Mouse (Mus musculus): ENCODE data around the gene Ptcra. TPM values are rescaled to one million over a fixed set of nuclear protein-coding genes. Genes with fewer than 3 reads are reported as not detected.

Ptcra gene
- polyA plus RNA-seq, 1 experiment from 2014 or later = 0.34 TPM

DNA sequence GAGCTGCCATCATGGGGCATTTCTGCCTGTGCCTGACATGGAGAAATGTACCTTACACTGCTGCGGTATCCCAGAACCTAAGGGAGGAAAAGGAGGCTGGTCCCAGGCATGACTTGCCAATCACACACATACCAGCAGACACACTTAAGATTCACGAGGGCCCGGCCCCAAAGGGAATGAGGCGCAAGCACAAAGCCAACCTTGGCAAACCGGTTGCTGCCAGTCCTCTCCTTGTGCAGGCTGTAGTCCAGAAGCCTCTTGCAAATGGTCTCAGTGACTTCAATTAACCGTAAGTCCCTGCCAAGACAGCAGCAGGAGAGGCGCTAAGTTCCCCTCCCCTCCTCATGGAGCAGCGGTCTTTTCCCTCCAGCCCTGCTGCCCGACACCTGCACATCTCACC lies 20.5 kb downstream of the Ptcra start:
- H3K4me2 ChIP-seq (replicated peaks; ENCODE audit: low read depth, low read length) = no peak overlapping the region
- 91% methylated on average over 9 of the region's 9 CpGs for WGBS
- no peaks in the 10 kb centered on the region for H3K4me1 ChIP-seq (replicated peaks; ENCODE audit: control insufficient read depth, insufficient read depth, low read length)
- ATAC-seq (ENCODE audit: low FRiP score) (no peak), DNase-seq (ENCODE audit: low spot score) (no peak)
- H3K27me3 ChIP-seq (ENCODE audit: control insufficient read depth, insufficient read depth, low read length) = no peaks in the 10 kb centered on the region
- H3K9me3 ChIP-seq (ENCODE audit: control insufficient read depth, low read length) = no peaks in the 10 kb centered on the region
- H3K4me3 ChIP-seq (ENCODE audit: low read depth, low read length) = no peak overlapping the region
- no peak overlapping the region for H3K9ac ChIP-seq (ENCODE audit: low read depth, low read length)
- H3K36me3 ChIP-seq (ENCODE audit: control insufficient read depth, insufficient read depth, low read length) = no peaks in the 10 kb centered on the region
- no peak overlapping the region for H3K27ac ChIP-seq (ENCODE audit: low read depth, low read length)

DNA sequence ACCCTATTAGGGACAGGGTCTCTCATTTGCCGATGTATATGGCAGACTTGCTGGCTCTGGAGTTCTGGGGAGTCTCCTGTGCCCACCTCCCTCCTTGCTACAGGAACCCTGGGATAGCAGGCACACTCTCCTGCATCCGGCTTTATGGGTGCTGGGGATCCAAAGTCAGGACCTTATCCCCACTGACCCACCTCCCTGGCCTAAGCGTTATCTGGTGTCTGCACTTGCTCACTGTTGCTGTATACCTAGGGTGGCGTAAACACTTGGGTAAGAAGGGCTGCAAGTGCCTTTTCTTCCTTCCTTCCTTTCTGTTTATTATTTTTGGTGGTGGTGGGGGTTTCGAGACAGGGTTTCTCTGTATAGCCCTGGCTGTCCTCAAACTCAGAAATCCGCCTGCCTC lies 22.2 kb downstream of the Ptcra start:
- Histone ChIP-seq H3K4me2 (replicated peaks; ENCODE audit: low read depth, low read length) (no peak overlapping the region), H3K27me3 (ENCODE audit: control insufficient read depth, insufficient read depth, low read length) (no peaks in the 10 kb centered on the region), H3K27ac (ENCODE audit: low read depth, low read length) (no peak overlapping the region), H3K9ac (ENCODE audit: low read depth, low read length) (no peak overlapping the region), H3K9me3 (ENCODE audit: control insufficient read depth, low read length) (no peaks in the 10 kb centered on the region), H3K4me1 (replicated peaks; ENCODE audit: control insufficient read depth, insufficient read depth, low read length) (no peaks in the 10 kb centered on the region), H3K4me3 (ENCODE audit: low read depth, low read length) (no peak overlapping the region), H3K36me3 (ENCODE audit: control insufficient read depth, insufficient read depth, low read length) (no peaks in the 10 kb centered on the region)
- DNase-seq (ENCODE audit: low spot score) (no peak), ATAC-seq (ENCODE audit: low FRiP score) (no peak)
- WGBS = 93% methylated on average over 6 of the region's 6 CpGs

GRCm38 (mm10) chr17:46736160-46736559 lies 27.4 kb downstream of the Ptcra start:
- Histone ChIP-seq H3K9me3 (ENCODE audit: control insufficient read depth, low read length) (no peaks in the 10 kb centered on the region), H3K27me3 (ENCODE audit: control insufficient read depth, insufficient read depth, low read length) (no peaks in the 10 kb centered on the region), H3K4me3 (ENCODE audit: low read depth, low read length) (no peak overlapping the region), H3K4me2 (replicated peaks; ENCODE audit: low read depth, low read length) (no peak overlapping the region), H3K27ac (ENCODE audit: low read depth, low read length) (no peak overlapping the region), H3K4me1 (replicated peaks; ENCODE audit: control insufficient read depth, insufficient read depth, low read length) (no peaks in the 10 kb centered on the region), H3K9ac (ENCODE audit: low read depth, low read length) (no peak overlapping the region), H3K36me3 (ENCODE audit: control insufficient read depth, insufficient read depth, low read length) (no peaks in the 10 kb centered on the region)
- ATAC-seq (ENCODE audit: low FRiP score) (no peak), DNase-seq (ENCODE audit: low spot score) (peak; percentile 39)
- WGBS = 73% methylated on average over 10 of the region's 10 CpGs

- H3K36me3 ChIP-seq (ENCODE audit: control insufficient read depth, insufficient read depth, low read length) = no peaks in the 10 kb centered on the region
- H3K4me2 ChIP-seq (replicated peaks; ENCODE audit: low read depth, low read length) = no peak overlapping the region
- H3K4me3 ChIP-seq (ENCODE audit: low read depth, low read length) = no peak overlapping the region
- WGBS = 83% methylated on average over 7 of the region's 7 CpGs
- H3K9me3 ChIP-seq (ENCODE audit: control insufficient read depth, low read length) = no peaks in the 10 kb centered on the region
- ATAC-seq (ENCODE audit: low FRiP score) (no peak), DNase-seq (ENCODE audit: low spot score) (no peak)
- no peak overlapping the region for H3K27ac ChIP-seq (ENCODE audit: low read depth, low read length)
- no peaks in the 10 kb centered on the region for H3K27me3 ChIP-seq (ENCODE audit: control insufficient read depth, insufficient read depth, low read length)
- no peaks in the 10 kb centered on the region for H3K4me1 ChIP-seq (replicated peaks; ENCODE audit: control insufficient read depth, insufficient read depth, low read length)
- H3K9ac ChIP-seq (ENCODE audit: low read depth, low read length) = no peak overlapping the region
These were observed 28.2 kb downstream of the Ptcra start for GRCm38 (mm10) chr17:46735287-46735686.

DNA sequence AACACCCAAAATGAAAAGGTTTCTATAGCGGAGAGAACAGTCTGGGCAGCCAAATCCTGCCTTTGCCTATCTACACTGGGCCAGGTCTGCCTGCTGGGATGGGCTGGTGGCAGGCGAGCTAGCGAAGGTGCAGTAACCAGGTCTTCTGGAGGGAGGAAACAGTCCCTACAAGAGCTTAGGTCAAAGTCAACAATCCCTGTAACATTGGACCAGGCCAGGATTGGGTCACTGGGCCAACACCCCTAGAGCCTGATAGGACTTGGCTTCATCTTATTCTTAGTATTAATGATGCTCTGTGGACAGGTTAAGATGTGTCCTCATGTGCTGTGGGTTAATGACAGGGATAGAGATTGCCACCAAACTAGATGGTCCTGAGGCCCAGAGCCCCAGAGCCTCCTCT lies 29.5 kb downstream of the Ptcra start:
- H3K9ac ChIP-seq (ENCODE audit: low read depth, low read length) = no peak overlapping the region
- H3K27ac ChIP-seq (ENCODE audit: low read depth, low read length) = no peak overlapping the region
- 94% methylated on average over 3 of the region's 3 CpGs for WGBS
- H3K4me2 ChIP-seq (replicated peaks; ENCODE audit: low read depth, low read length) = no peak overlapping the region
- no peak for DNase-seq (ENCODE audit: low spot score)
- H3K4me3 ChIP-seq (ENCODE audit: low read depth, low read length) = no peak overlapping the region
- no peaks in the 10 kb centered on the region for H3K36me3 ChIP-seq (ENCODE audit: control insufficient read depth, insufficient read depth, low read length)
- no peaks in the 10 kb centered on the region for H3K4me1 ChIP-seq (replicated peaks; ENCODE audit: control insufficient read depth, insufficient read depth, low read length)
- H3K27me3 ChIP-seq (ENCODE audit: control insufficient read depth, insufficient read depth, low read length) = peaks cover 2% of the 10 kb centered on the region; the same call in 1 of the 2 replicates
- no peaks in the 10 kb centered on the region for H3K9me3 ChIP-seq (ENCODE audit: control insufficient read depth, low read length)
- no peak for ATAC-seq (ENCODE audit: low FRiP score)

DNA sequence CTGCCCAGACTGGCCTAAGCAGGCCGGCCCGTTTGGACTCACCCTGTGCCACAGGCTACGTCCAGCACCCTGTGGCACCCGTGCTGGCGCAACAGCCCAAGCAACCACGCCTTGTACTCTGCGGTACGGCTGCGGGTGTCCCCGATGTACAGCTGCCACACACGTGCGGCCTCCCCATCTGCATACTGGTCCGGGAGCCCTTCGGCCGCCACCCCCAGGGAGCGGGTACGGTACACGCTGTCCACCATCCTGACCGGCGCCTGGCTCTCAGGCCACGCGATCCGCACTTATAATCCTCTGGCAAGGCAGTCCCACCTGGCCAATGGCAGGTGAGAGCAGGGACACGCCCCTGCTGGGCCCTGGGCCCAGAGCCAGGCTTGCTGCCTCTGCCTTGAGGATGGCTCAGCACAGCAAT lies 34.6 kb downstream of the Ptcra start, which contains the start of gene Gnmt:
TSS of gene Gnmt (minus strand) at position 265 of the 415 bp plus-strand sequence.
- Histone ChIP-seq H3K36me3 (ENCODE audit: control insufficient read depth, insufficient read depth, low read length) (no peaks in the 10 kb centered on the region), H3K27me3 (ENCODE audit: control insufficient read depth, insufficient read depth, low read length) (peaks cover 9% of the 10 kb centered on the region), H3K9ac (ENCODE audit: low read depth, low read length) (no peak within 1 kb of the TSS), H3K4me2 (replicated peaks; ENCODE audit: low read depth, low read length) (no peak within 1 kb of the TSS), H3K4me3 (ENCODE audit: low read depth, low read length) (no peak within 1 kb of the TSS), H3K4me1 (replicated peaks; ENCODE audit: control insufficient read depth, insufficient read depth, low read length) (no peaks in the 10 kb centered on the region), H3K27ac (ENCODE audit: low read depth, low read length) (no peak within 1 kb of the TSS), H3K9me3 (ENCODE audit: control insufficient read depth, low read length) (no peaks in the 10 kb centered on the region)
- 20% methylated on average over 24 of the region's 24 CpGs for WGBS
- DNase-seq (ENCODE audit: low spot score) (no peak), ATAC-seq (ENCODE audit: low FRiP score) (no peak)

- H3K9ac ChIP-seq (ENCODE audit: low read depth, low read length) = no peak overlapping the region
- 47% methylated on average over 11 of the region's 11 CpGs for WGBS
- no peaks in the 10 kb centered on the region for H3K9me3 ChIP-seq (ENCODE audit: control insufficient read depth, low read length)
- H3K4me1 ChIP-seq (replicated peaks; ENCODE audit: control insufficient read depth, insufficient read depth, low read length) = no peaks in the 10 kb centered on the region
- peaks cover 9% of the 10 kb centered on the region for H3K27me3 ChIP-seq (ENCODE audit: control insufficient read depth, insufficient read depth, low read length)
- no peak overlapping the region for H3K27ac ChIP-seq (ENCODE audit: low read depth, low read length)
- DNase-seq (ENCODE audit: low spot score) (no peak), ATAC-seq (ENCODE audit: low FRiP score) (no peak)
- H3K4me2 ChIP-seq (replicated peaks; ENCODE audit: low read depth, low read length) = no peak overlapping the region
- no peaks in the 10 kb centered on the region for H3K36me3 ChIP-seq (ENCODE audit: control insufficient read depth, insufficient read depth, low read length)
- no peak overlapping the region for H3K4me3 ChIP-seq (ENCODE audit: low read depth, low read length)
These were observed 35.0 kb downstream of the Ptcra start for GRCm38 (mm10) chr17:46728496-46728895.

DNA sequence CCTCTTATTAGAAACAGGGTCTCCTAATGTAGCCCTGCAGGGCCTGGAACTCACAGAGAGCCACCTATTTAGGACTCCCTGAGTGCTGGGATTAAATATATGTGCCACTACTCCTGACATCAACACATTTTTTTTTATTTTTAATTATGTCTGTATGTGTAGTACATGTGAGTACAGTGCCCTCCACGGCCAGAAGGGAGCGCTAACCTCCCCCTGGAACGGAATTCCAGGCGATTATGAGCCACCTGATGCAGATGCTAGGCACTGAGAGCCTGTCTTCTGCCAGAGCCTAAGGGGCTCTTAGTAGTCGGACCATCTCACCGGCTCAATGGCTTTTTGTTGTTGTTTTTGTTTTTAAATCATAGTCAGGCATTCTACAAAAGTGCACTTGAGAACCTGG lies 35.5 kb downstream of the Ptcra start:
- DNase-seq (ENCODE audit: low spot score) (peak; percentile 42), ATAC-seq (ENCODE audit: low FRiP score) (no peak)
- whole genome bisulfite sequencing = 35% methylated on average over 6 of the region's 6 CpGs

GRCm38 (mm10) chr17:46727271-46727670 lies 36.2 kb downstream of the Ptcra start:
- Histone ChIP-seq H3K27me3 (ENCODE audit: control insufficient read depth, insufficient read depth, low read length) (peaks cover 9% of the 10 kb centered on the region), H3K36me3 (ENCODE audit: control insufficient read depth, insufficient read depth, low read length) (no peaks in the 10 kb centered on the region), H3K9me3 (ENCODE audit: control insufficient read depth, low read length) (no peaks in the 10 kb centered on the region), H3K4me3 (ENCODE audit: low read depth, low read length) (no peak overlapping the region), H3K4me1 (replicated peaks; ENCODE audit: control insufficient read depth, insufficient read depth, low read length) (no peaks in the 10 kb centered on the region), H3K27ac (ENCODE audit: low read depth, low read length) (no peak overlapping the region), H3K4me2 (replicated peaks; ENCODE audit: low read depth, low read length) (no peak overlapping the region), H3K9ac (ENCODE audit: low read depth, low read length) (no peak overlapping the region)
- ATAC-seq (ENCODE audit: low FRiP score) = no peak
- 87% methylated on average over 11 of the region's 11 CpGs for WGBS
- no peak for DNase-seq (ENCODE audit: low spot score)

More for the DNA sequence above, 35.5 kb downstream of the Ptcra start:
- H3K27me3 ChIP-seq (ENCODE audit: control insufficient read depth, insufficient read depth, low read length) = peaks cover 9% of the 10 kb centered on the region
- H3K4me3 ChIP-seq (ENCODE audit: low read depth, low read length) = no peak overlapping the region
- H3K27ac ChIP-seq (ENCODE audit: low read depth, low read length) = no peak overlapping the region
- no peaks in the 10 kb centered on the region for H3K4me1 ChIP-seq (replicated peaks; ENCODE audit: control insufficient read depth, insufficient read depth, low read length)
- no peaks in the 10 kb centered on the region for H3K9me3 ChIP-seq (ENCODE audit: control insufficient read depth, low read length)
- H3K4me2 ChIP-seq (replicated peaks; ENCODE audit: low read depth, low read length) = no peak overlapping the region
- no peaks in the 10 kb centered on the region for H3K36me3 ChIP-seq (ENCODE audit: control insufficient read depth, insufficient read depth, low read length)
- no peak overlapping the region for H3K9ac ChIP-seq (ENCODE audit: low read depth, low read length)
